Mouse (Mus musculus) liver, adult 2 months (tissue): ENCODE data around the gene Tmem108.

Experiments used
- CTCF ChIP-seq: fragments of 200-500 bp; IDR thresholded peaks from 2 replicates; pipeline ENCODE4 v1.5.1; 2011; ENCODE audit warnings: low read depth, low read length, control low read depth
- POLR2A ChIP-seq: fragments of 200-500 bp; IDR thresholded peaks from 2 replicates; pipeline ENCODE4 v1.6.1; 2011; ENCODE audit warnings: low read length, control low read depth; ENCODE audit not compliant: insufficient read depth; ENCODE audit errors: extremely low read depth

DNA sequence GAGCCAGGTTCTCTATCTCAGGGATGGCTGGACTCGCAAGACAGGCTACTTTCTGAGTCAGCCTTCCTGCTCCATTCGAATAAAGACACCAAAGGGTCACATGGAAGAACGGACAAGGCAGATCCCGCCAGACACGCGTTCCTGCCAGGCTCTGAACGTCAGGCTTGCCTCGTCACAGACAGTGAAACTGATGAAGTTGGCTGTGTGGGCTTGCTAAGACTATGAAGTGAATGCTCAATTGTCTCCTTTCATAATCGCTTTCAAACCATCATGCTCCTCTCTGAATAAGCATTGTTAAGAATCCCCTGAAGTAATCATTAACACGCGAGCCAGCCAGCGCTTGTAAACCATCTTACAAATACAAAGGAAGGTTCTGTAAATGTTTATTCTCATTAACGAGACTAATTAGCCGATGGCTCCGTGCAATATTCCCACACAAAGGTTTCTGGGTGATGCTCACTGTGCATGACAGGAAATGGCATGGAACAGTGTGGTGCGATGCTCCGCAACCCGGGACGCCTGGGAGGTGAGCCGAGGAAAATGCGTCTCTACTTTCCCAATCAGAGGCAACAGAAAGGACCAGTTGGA is 210.9 kb downstream of the Tmem108 start:
- TF ChIP-seq CTCF = no peak
- TF ChIP-seq POLR2A = no peak
